Mouse (Mus musculus): ENCODE measurements around the gene Atp13a5.
A peak's percentile ranks its signal among the peaks of the same experiment; 100 is the strongest.

Atp13a5 gene

GRCm38 (mm10) chr16:29378458-29378857, at the start of gene Atp13a5:
TSS of gene Atp13a5 (minus strand) at chr16:29378732.
- no peak for DNase-seq (ENCODE audit: low read depth)

GRCm38 (mm10) chr16:29414822-29415221, 36.3 kb upstream of the Atp13a5 start:
- DNase-seq (ENCODE audit: low read depth), result no peak

- DNase-seq (ENCODE audit: low read depth), result no peak
Measured at GRCm38 (mm10) chr16:29407319-29407718, 28.8 kb upstream of the Atp13a5 start.

GRCm38 (mm10) chr16:29399079-29399478, 20.5 kb upstream of the Atp13a5 start:
- no peak for DNase-seq (ENCODE audit: low read depth)

- DNase-seq (ENCODE audit: low read depth), result no peak
Measured at GRCm38 (mm10) chr16:29384781-29385180, 6.2 kb upstream of the Atp13a5 start.

- DNase-seq (ENCODE audit: low read depth), result no peak
Measured at GRCm38 (mm10) chr16:29374636-29375035, 3.9 kb downstream of the Atp13a5 start.

GRCm38 (mm10) chr16:29331351-29332044, 47.0 kb downstream of the Atp13a5 start:
- no peak for DNase-seq (ENCODE audit: low read depth)

GRCm38 (mm10) chr16:29330948-29331347, 47.6 kb downstream of the Atp13a5 start:
- no peak for DNase-seq (ENCODE audit: low read depth)

GRCm38 (mm10) chr16:29329213-29329612, 49.3 kb downstream of the Atp13a5 start:
- no peak for DNase-seq (ENCODE audit: low read depth)

- DNase-seq (ENCODE audit: low read depth), result no peak
Measured at GRCm38 (mm10) chr16:29327910-29328309, 50.6 kb downstream of the Atp13a5 start.

- DNase-seq (ENCODE audit: low read depth), result no peak
Measured at GRCm38 (mm10) chr16:29325233-29325919, 53.2 kb downstream of the Atp13a5 start.

- no peak for DNase-seq (ENCODE audit: low read depth)
Measured at GRCm38 (mm10) chr16:29320717-29321116, 57.8 kb downstream of the Atp13a5 start.

- no peak for DNase-seq (ENCODE audit: low read depth)
Measured at GRCm38 (mm10) chr16:29315391-29315790, 63.1 kb downstream of the Atp13a5 start.

GRCm38 (mm10) chr16:29314991-29315390, 63.5 kb downstream of the Atp13a5 start:
- no peak for DNase-seq (ENCODE audit: low read depth)

- no peak for DNase-seq (ENCODE audit: low read depth)
Measured at GRCm38 (mm10) chr16:29297555-29298021, 80.9 kb downstream of the Atp13a5 start.

- DNase-seq (ENCODE audit: low read depth), result no peak
Measured at GRCm38 (mm10) chr16:29280691-29281090, 97.8 kb downstream of the Atp13a5 start.

GRCm38 (mm10) chr16:29254325-29254724, 124.2 kb downstream of the Atp13a5 start:
- peak; percentile 1 for DNase-seq (ENCODE audit: low read depth)

- no peak for DNase-seq (ENCODE audit: low read depth)
Measured at GRCm38 (mm10) chr16:29235951-29236350, 142.6 kb downstream of the Atp13a5 start.

- DNase-seq (ENCODE audit: low read depth), result no peak
Measured at GRCm38 (mm10) chr16:29216395-29217295, 161.9 kb downstream of the Atp13a5 start.

GRCm38 (mm10) chr16:29209605-29210411, 168.7 kb downstream of the Atp13a5 start, which contains the start of gene Hrasls:
TSS of gene Hrasls (plus strand) at chr16:29209695.
- no peak for DNase-seq (ENCODE audit: low read depth)

GRCm38 (mm10) chr16:29208841-29209240, 169.7 kb downstream of the Atp13a5 start:
- DNase-seq (ENCODE audit: low read depth), result no peak

All from NIH3T3 (cell line).